ENCODE assay signal across 21 mouse cellular contexts in the genomic region with DNA sequence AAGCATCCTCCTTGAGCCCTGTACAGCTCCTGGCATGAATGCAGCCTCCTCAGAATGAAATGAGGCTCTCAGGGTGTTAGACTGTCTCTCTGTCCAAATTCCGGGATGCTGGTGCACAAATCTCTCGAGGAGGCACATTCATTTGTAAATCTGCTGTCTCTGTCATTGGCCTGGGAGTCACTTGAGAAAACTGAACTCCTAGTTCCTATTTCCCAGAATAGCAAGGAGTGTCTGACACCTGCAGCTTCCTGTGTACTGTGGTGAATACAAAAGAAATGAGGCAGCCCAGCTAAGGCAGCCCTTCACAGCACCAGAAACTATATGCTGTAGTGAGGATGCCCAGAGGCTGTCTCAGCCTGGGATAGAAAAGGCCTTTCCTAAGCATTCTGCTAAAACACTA.
DNase-seq lines count a peak whose midpoint lies in the region; ATAC-seq lines count a peak whose summit lies in the region.
"Had no signal": no experiment of that assay in that cellular context is flagged by ENCODE, and none has a peak within 500 bp of the region (broad histone marks: within the 10 kb centered on the region; RNA-seq: fewer than 3 reads in every experiment).

No protein-coding gene starts in this region.

- no peak for DNase-seq in frontal cortex, postnatal 14 days (ENCODE audit: low spot score in 2 of 2)
- peak; percentile 82 for DNase-seq in ES-CJ7 (ENCODE audit: low read depth, low spot score)
- peak; percentile 84 for DNase-seq in R1 (ENCODE audit: low read depth, low spot score)
- peak; percentile 40 for DNase-seq in brain, adult 2 months (ENCODE audit: low read depth, low spot score)
- DNase-seq in kidney, postnatal 14 days, result no peak
- DNase-seq in lung, postnatal 25 days (ENCODE audit: low spot score), result no peak
- DNase-seq: adrenal gland, adult 8-10 months; adrenal gland, postnatal 14 days; adrenal gland, postnatal 36 days; B cell, adult 2 months; cerebellum, adult 11-12 months; cerebellum, adult 2 months; cerebellum, adult 9-10 months; cerebellum, postnatal 10 days; cerebellum, postnatal 25 days had no signal

- peak; percentile 53 for ATAC-seq in frontal cortex, adult (ENCODE audit: low TSS enrichment)
- ATAC-seq: activated CD4-positive, CD25-positive, alpha-beta regulatory T cell, adult 4 months; CD4-positive, CD25-positive, alpha-beta regulatory T cell, adult 4 months; forebrain, embryonic 14.5 days; forebrain, embryonic 16.5 days; Patski had no signal

Comparison
In these comparisons a context has a peak if more than half of its experiments do, and no peak if none do; other contexts are left out.
1. DNase-seq: peak in ES-CJ7 (single experiment), R1 (single experiment) and brain, adult 2 months (single experiment); none in frontal cortex, postnatal 14 days (0 of 2), kidney, postnatal 14 days (single experiment) and lung, postnatal 25 days (single experiment).